Mouse (Mus musculus): ENCODE results near the gene Smurf1.

Gene Smurf1

DNA sequence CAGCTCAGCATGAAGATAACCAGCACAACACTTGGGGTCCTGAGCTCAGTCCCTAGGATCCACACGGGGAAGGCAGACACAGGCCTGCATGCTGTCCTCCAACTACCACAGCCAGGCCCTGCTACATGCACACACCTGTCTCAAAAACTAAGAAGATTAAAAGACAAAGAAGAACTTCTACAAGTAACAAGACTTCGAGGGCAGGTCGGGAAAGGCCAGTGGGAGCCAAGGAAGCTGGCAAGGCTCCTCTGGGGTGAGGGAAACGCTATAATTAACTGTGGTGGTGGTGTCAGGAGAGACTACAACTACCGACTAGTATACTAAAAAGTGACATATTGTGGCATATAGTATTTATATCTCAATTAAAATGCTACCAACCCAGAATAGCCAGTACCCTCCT is 49.8 kb downstream of the Smurf1 start:
- in situ Hi-C loops (cut with MboI, MseI), result no loop called here

GRCm38 (mm10) chr5:144914433-144914906 is 51.2 kb downstream of the Smurf1 start:
- in situ Hi-C loops (cut with MboI, MseI), result no loop called here

DNA sequence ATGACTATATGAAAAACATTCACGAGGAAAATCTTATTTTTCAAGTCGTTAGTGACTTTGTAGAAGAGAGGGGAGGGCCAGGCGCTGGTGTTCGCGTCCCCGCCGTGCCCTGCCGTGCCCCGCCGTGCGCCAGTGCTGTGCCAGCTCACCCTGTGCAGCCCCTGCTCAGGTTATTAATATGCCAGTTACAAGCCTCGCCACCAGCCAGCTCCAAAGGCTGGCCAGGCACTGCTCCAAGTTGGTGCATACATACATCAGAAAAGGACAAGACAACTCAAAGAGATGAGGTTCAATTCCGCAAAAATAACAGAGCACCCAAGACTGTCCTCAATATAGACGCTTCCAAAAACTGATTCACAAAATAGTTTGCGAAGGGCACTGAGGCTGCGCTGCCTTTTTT is 51.7 kb downstream of the Smurf1 start:
- in situ Hi-C loops (cut with MboI, MseI), result no loop called here

- in situ Hi-C loops (cut with MboI, MseI), result no loop called here
Observed at GRCm38 (mm10) chr5:144913361-144913760, 52.3 kb downstream of the Smurf1 start.

- in situ Hi-C loops (cut with MboI, MseI), result no loop called here
Observed at GRCm38 (mm10) chr5:144912519-144913310, 52.9 kb downstream of the Smurf1 start.

- in situ Hi-C loops (cut with MboI, MseI), result no loop called here
Observed at GRCm38 (mm10) chr5:144909521-144909920, 56.1 kb downstream of the Smurf1 start.

GRCm38 (mm10) chr5:144907591-144907990 is 58.1 kb downstream of the Smurf1 start:
- in situ Hi-C loops (cut with MboI, MseI), result no loop called here

DNA sequence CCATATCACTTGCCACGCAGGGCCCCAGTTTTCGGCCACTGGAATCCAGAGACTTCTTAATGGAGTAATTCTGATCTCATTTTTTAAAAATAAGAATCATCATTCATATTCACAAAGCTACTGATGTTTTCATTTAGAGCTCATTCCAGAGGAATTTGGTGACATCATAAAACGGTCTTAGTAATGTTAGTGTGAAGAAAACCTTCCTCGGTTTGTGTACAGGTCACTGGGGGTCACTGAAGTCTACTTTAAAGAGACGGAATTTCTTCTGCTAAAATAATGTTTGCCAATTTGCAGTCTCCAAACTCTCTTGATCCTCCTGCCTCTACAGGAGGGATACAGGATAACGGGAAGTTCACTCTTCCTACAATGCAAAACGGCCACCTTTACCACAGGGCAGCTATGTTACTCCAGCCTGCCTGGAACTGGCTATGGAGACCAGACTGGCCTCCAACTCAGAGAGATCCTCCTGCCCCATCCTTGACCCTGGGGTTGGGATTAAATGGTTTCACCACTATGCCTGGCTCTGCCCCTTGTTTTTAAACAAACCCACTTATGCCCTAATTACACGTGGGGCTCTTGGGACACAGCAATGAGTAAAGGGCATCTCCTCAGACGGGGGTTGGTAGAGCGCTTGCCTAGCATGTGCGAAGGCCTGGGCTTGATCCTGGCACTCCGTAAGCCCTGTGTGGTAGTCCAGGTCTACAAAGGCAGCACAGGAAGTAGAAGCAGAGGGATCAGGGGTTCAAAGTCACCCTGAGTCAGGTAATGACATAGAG is 61.1 kb downstream of the Smurf1 start:
- in situ Hi-C loops (cut with MboI, MseI), result no loop called here

GRCm38 (mm10) chr5:144901791-144902190 is 63.9 kb downstream of the Smurf1 start:
- in situ Hi-C loops (cut with MboI, MseI), result no loop called here

GRCm38 (mm10) chr5:144901035-144901434 is 64.6 kb downstream of the Smurf1 start:
- in situ Hi-C loops (cut with MboI, MseI), result no loop called here

DNA sequence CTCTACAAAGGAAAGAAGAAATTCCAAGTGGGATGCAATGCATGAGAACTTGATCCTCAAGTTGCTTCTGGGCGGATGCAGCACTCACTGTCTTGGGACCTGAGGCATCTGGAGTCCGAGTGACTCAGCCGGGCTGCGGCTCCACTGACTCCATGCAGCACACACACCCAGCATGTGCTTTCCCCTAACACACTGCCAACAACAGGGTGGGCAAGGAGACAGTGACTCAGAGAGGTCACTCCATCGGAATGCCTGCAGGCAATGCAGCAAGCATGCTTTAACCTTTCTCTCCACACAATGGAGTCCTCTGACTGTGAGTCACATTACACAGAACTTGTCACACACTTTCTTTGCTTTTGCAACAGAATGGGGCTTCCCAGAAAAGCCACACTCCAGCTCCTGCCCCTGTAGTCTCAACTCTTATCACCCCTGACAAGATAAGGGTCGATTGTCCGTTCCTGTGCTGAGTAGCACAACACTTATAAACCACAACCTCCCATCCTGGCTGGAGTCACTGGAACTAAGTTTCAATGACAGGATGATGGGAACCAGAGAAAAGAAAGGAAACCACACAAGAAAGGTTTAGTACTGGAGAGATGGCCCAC is 67.1 kb downstream of the Smurf1 start:
- in situ Hi-C loops (cut with MboI, MseI), result no loop called here

DNA sequence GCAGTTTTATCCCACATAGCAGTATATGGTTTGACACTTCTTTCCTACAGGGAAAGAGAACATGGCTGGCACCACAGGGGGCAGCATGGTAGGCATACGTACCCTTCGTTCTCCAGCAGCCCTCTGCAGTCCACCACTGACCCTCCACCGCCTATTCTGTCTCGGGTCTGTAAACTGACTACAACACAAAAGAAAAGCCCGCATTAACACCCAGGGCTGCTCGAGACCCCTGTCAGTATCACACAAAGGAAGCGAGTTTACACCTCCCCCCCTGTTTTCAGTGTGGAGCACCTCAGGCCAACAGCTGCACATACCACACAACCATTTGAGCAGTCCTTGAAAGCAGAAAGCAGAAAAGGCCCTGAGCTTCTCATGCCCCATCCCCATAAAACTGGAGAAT is 67.8 kb downstream of the Smurf1 start:
- in situ Hi-C loops (cut with MboI, MseI), result no loop called here

DNA sequence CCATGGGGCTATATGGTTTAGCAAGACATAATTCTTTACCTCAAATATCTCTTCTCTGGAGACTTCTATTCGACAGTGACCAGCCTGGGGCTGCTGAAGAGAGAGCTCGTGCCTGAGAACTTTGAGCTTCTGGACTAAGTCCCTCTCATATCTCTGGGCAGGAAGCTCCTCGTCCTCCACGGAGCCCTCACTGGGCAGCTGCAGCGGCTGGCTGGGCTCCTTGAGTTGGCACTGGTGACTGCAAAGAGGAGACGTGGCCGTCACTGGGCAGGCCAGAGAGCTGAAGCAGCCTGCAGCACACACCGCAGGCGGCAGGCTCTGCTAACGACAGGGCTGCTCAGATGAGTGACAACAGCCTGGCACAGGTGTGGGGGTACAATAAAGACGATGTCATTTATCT is 74.4 kb downstream of the Smurf1 start:
- in situ Hi-C loops (cut with MboI, MseI), result no loop called here

DNA sequence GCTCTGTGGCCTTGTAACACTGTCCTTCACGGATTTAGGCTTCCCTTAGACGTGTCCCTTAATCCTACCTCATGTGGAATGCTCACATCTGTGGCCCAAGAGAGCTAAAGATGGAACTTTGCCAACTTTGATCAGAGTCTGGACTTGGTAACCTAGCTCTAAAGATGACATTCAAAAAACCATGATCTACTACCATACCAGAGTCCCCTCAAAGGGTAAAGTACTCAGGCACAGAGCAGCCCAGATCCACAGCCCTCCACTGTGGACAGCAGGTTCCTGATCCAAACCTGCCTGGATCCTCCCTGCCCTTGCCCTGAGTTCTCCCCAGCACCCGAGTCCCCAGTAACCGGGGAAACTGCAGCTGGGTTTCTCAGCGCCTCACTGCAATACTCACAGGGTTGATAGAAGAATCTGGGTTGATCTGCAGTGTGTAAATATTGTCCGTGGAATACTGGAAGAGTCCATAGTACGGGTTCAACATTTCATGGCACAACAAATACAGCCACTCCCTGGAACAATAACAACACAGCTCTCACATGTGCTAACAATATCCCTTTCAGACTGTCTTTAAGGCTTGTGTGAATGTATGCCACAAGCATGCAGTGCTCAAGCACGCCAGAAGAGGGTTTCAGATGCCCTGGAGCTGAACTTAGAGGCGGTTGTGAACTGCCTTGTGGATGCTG is 79.5 kb downstream of the Smurf1 start:
- in situ Hi-C loops (cut with MboI, MseI), result no loop called here

GRCm38 (mm10) chr5:144884629-144885217 is 80.9 kb downstream of the Smurf1 start:
- in situ Hi-C loops (cut with MboI, MseI), result loop anchor here in 1 of 2 experiments (5.0 kb wide), 1 partner anchor 88 kb away; no protein-coding TSS in a partner anchor

- in situ Hi-C loops (cut with MboI, MseI), result loop anchor here in 1 of 2 experiments (5.0 kb wide), 1 partner anchor 90 kb away; no protein-coding TSS in a partner anchor
Observed at GRCm38 (mm10) chr5:144881670-144882399, 83.8 kb downstream of the Smurf1 start.

- in situ Hi-C loops (cut with MboI, MseI), result loop anchor here in 1 of 2 experiments (10.0 kb wide), 1 partner anchor 98 kb away; no protein-coding TSS in a partner anchor
Observed at GRCm38 (mm10) chr5:144877021-144877420, 88.6 kb downstream of the Smurf1 start.

DNA sequence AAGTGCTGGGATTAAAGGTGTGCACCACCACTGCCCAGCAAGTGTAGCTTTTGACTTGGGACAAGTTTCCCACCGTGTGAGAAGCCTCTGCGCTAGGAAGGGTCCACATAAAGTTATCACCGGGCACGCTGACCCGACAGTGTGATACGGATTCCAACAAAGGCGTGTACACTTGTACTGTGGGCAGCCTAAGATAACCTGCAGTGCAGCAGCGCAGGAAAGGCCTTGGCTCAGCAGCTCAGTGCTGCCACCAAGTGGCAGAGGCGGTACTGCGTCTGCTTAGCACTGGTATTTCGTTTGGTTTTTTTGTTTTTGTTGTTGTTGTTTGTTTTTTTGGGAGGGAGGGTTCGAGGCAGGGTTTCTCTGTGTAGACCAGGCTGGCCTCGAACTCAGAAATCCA is 89.8 kb downstream of the Smurf1 start:
- in situ Hi-C loops (cut with MboI, MseI), result loop anchor here in 1 of 2 experiments (10.0 kb wide), 1 partner anchor 99 kb away; no protein-coding TSS in a partner anchor

- in situ Hi-C loops (cut with MboI, MseI), result loop anchor here in 1 of 2 experiments (10.0 kb wide), 1 partner anchor 100 kb away; no protein-coding TSS in a partner anchor
Observed at GRCm38 (mm10) chr5:144875227-144875626, 90.4 kb downstream of the Smurf1 start.

GRCm38 (mm10) chr5:144872867-144873266 is 92.8 kb downstream of the Smurf1 start:
- in situ Hi-C loops (cut with MboI, MseI), result loop anchor here in 1 of 2 experiments (10.0 kb wide), 1 partner anchor 102 kb away; no protein-coding TSS in a partner anchor
